Mouse (Mus musculus): ENCODE data around the gene Gprc5c. TPM values are rescaled to one million over a fixed set of nuclear protein-coding genes. Genes with fewer than 3 reads are reported as not detected.

Gprc5c gene
- polyA plus RNA-seq, 1 experiment from 2014 or later: 14.5 TPM

- H3K4me3 ChIP-seq (ENCODE audit: low read length): no peak overlapping the region
- H3K27me3 ChIP-seq (ENCODE audit: control insufficient read depth, insufficient read depth, low read length): no peaks in the 10 kb centered on the region
- no peak for ATAC-seq (replicated peaks; ENCODE audit: extremely low read depth, insufficient read depth, low FRiP score)
- H3K9ac ChIP-seq (ENCODE audit: low read length): no peak overlapping the region
- no peaks in the 10 kb centered on the region for H3K36me3 ChIP-seq (ENCODE audit: control insufficient read depth, insufficient read depth)
- no peak overlapping the region for H3K4me2 ChIP-seq (ENCODE audit: low read depth, low read length)
- 0 out of 2 replicates have a peak, but pooled peaks cover 2% of the 10 kb centered on the region for H3K4me1 ChIP-seq (ENCODE audit: control insufficient read depth, insufficient read depth, low read length)
- no peak overlapping the region for H3K27ac ChIP-seq (ENCODE audit: low read length)
- H3K9me3 ChIP-seq (replicated peaks; ENCODE audit: control insufficient read depth, low read length): no peaks in the 10 kb centered on the region
Observed at GRCm38 (mm10) chr11:114880185-114880584, 29.2 kb downstream of the Gprc5c start.

GRCm38 (mm10) chr11:114880589-114880988 is 29.6 kb downstream of the Gprc5c start:
- Histone ChIP-seq H3K9ac (ENCODE audit: low read length) (no peak overlapping the region), H3K4me3 (ENCODE audit: low read length) (no peak overlapping the region), H3K9me3 (replicated peaks; ENCODE audit: control insufficient read depth, low read length) (no peaks in the 10 kb centered on the region), H3K27ac (ENCODE audit: low read length) (no peak overlapping the region), H3K36me3 (ENCODE audit: control insufficient read depth, insufficient read depth) (no peaks in the 10 kb centered on the region), H3K27me3 (ENCODE audit: control insufficient read depth, insufficient read depth, low read length) (no peaks in the 10 kb centered on the region), H3K4me2 (ENCODE audit: low read depth, low read length) (no peak overlapping the region), H3K4me1 (ENCODE audit: control insufficient read depth, insufficient read depth, low read length) (0 out of 2 replicates have a peak, but pooled peaks cover 2% of the 10 kb centered on the region)
- 0% methylated on average over 1 of the region's 1 CpGs for WGBS
- no peak for ATAC-seq (replicated peaks; ENCODE audit: extremely low read depth, insufficient read depth, low FRiP score)

GRCm38 (mm10) chr11:114883251-114883789 is 32.4 kb downstream of the Gprc5c start:
- no peaks in the 10 kb centered on the region for H3K27me3 ChIP-seq (ENCODE audit: control insufficient read depth, insufficient read depth, low read length)
- 0 out of 2 replicates have a peak, but pooled peaks cover 2% of the 10 kb centered on the region for H3K4me1 ChIP-seq (ENCODE audit: control insufficient read depth, insufficient read depth, low read length)
- H3K27ac ChIP-seq (ENCODE audit: low read length): no peak overlapping the region
- H3K36me3 ChIP-seq (ENCODE audit: control insufficient read depth, insufficient read depth): no peaks in the 10 kb centered on the region
- H3K4me2 ChIP-seq (ENCODE audit: low read depth, low read length): no peak overlapping the region
- H3K9me3 ChIP-seq (replicated peaks; ENCODE audit: control insufficient read depth, low read length): no peaks in the 10 kb centered on the region
- no peak overlapping the region for H3K9ac ChIP-seq (ENCODE audit: low read length)
- no peak overlapping the region for H3K4me3 ChIP-seq (ENCODE audit: low read length)
- ATAC-seq (replicated peaks; ENCODE audit: extremely low read depth, insufficient read depth, low FRiP score): no peak
- 84% methylated on average over 4 of the region's 4 CpGs for WGBS

- WGBS: 66% methylated on average over 4 of the region's 4 CpGs
- Histone ChIP-seq H3K27me3 (ENCODE audit: control insufficient read depth, insufficient read depth, low read length) (no peaks in the 10 kb centered on the region), H3K4me3 (ENCODE audit: low read length) (no peak overlapping the region), H3K9ac (ENCODE audit: low read length) (no peak overlapping the region), H3K27ac (ENCODE audit: low read length) (no peak overlapping the region; the same call in 1 of the 2 replicates), H3K4me2 (ENCODE audit: low read depth, low read length) (no peak overlapping the region), H3K36me3 (ENCODE audit: control insufficient read depth, insufficient read depth) (no peaks in the 10 kb centered on the region), H3K9me3 (replicated peaks; ENCODE audit: control insufficient read depth, low read length) (no peaks in the 10 kb centered on the region), H3K4me1 (ENCODE audit: control insufficient read depth, insufficient read depth, low read length) (0 out of 2 replicates have a peak, but pooled peaks cover 2% of the 10 kb centered on the region)
- peak; percentile 49; the same call in 1 of the 2 replicates for ATAC-seq (replicated peaks; ENCODE audit: extremely low read depth, insufficient read depth, low FRiP score)
Observed at GRCm38 (mm10) chr11:114884380-114885100, 33.6 kb downstream of the Gprc5c start.

GRCm38 (mm10) chr11:114889991-114890518 is 39.1 kb downstream of the Gprc5c start, which contains the start of gene Cd300a:
Cd300a (plus strand) TSS chr11:114890041.
- Histone ChIP-seq H3K4me1 (ENCODE audit: control insufficient read depth, insufficient read depth, low read length) (no peaks in the 10 kb centered on the region), H3K27me3 (ENCODE audit: control insufficient read depth, insufficient read depth, low read length) (no peaks in the 10 kb centered on the region), H3K27ac (ENCODE audit: low read length) (no peak within 1 kb of the TSS), H3K36me3 (ENCODE audit: control insufficient read depth, insufficient read depth) (no peaks in the 10 kb centered on the region), H3K9ac (ENCODE audit: low read length) (no peak within 1 kb of the TSS), H3K4me2 (ENCODE audit: low read depth, low read length) (no peak within 1 kb of the TSS; the same call in 1 of the 2 replicates), H3K9me3 (replicated peaks; ENCODE audit: control insufficient read depth, low read length) (no peaks in the 10 kb centered on the region), H3K4me3 (ENCODE audit: low read length) (no peak within 1 kb of the TSS)
- WGBS: 58% methylated on average over 18 of the region's 18 CpGs
- no peak for ATAC-seq (replicated peaks; ENCODE audit: extremely low read depth, insufficient read depth, low FRiP score)

GRCm38 (mm10) chr11:114890542-114890941 is 39.6 kb downstream of the Gprc5c start:
- no peaks in the 10 kb centered on the region for H3K4me1 ChIP-seq (ENCODE audit: control insufficient read depth, insufficient read depth, low read length)
- H3K36me3 ChIP-seq (ENCODE audit: control insufficient read depth, insufficient read depth): no peaks in the 10 kb centered on the region
- H3K27ac ChIP-seq (ENCODE audit: low read length): no peak overlapping the region
- H3K4me2 ChIP-seq (ENCODE audit: low read depth, low read length): no peak overlapping the region
- no peak for ATAC-seq (replicated peaks; ENCODE audit: extremely low read depth, insufficient read depth, low FRiP score)
- WGBS: 47% methylated on average over 5 of the region's 5 CpGs
- H3K27me3 ChIP-seq (ENCODE audit: control insufficient read depth, insufficient read depth, low read length): no peaks in the 10 kb centered on the region
- H3K9ac ChIP-seq (ENCODE audit: low read length): no peak overlapping the region
- H3K4me3 ChIP-seq (ENCODE audit: low read length): no peak overlapping the region
- no peaks in the 10 kb centered on the region for H3K9me3 ChIP-seq (replicated peaks; ENCODE audit: control insufficient read depth, low read length)

- H3K4me2 ChIP-seq (ENCODE audit: low read depth, low read length): no peak overlapping the region
- ATAC-seq (replicated peaks; ENCODE audit: extremely low read depth, insufficient read depth, low FRiP score): no peak
- H3K9ac ChIP-seq (ENCODE audit: low read length): no peak overlapping the region
Observed at GRCm38 (mm10) chr11:114896085-114896484, 45.1 kb downstream of the Gprc5c start.

GRCm38 (mm10) chr11:114898026-114898425 is 47.1 kb downstream of the Gprc5c start:
- no peak overlapping the region for H3K9ac ChIP-seq (ENCODE audit: low read length)
- no peak for ATAC-seq (replicated peaks; ENCODE audit: extremely low read depth, insufficient read depth, low FRiP score)
- H3K27ac ChIP-seq (ENCODE audit: low read length): no peak overlapping the region
- 43% methylated on average over 1 of the region's 1 CpGs for WGBS
- no peaks in the 10 kb centered on the region for H3K9me3 ChIP-seq (replicated peaks; ENCODE audit: control insufficient read depth, low read length)
- H3K4me1 ChIP-seq (ENCODE audit: control insufficient read depth, insufficient read depth, low read length): no peaks in the 10 kb centered on the region
- no peaks in the 10 kb centered on the region for H3K27me3 ChIP-seq (ENCODE audit: control insufficient read depth, insufficient read depth, low read length)
- H3K36me3 ChIP-seq (ENCODE audit: control insufficient read depth, insufficient read depth): no peaks in the 10 kb centered on the region
- no peak overlapping the region for H3K4me2 ChIP-seq (ENCODE audit: low read depth, low read length)
- H3K4me3 ChIP-seq (ENCODE audit: low read length): no peak overlapping the region

More at GRCm38 (mm10) chr11:114896085-114896484, 45.1 kb downstream of the Gprc5c start:
- Histone ChIP-seq H3K4me3 (ENCODE audit: low read length) (no peak overlapping the region), H3K9me3 (replicated peaks; ENCODE audit: control insufficient read depth, low read length) (no peaks in the 10 kb centered on the region), H3K27me3 (ENCODE audit: control insufficient read depth, insufficient read depth, low read length) (no peaks in the 10 kb centered on the region), H3K4me1 (ENCODE audit: control insufficient read depth, insufficient read depth, low read length) (no peaks in the 10 kb centered on the region), H3K27ac (ENCODE audit: low read length) (no peak overlapping the region), H3K36me3 (ENCODE audit: control insufficient read depth, insufficient read depth) (no peaks in the 10 kb centered on the region)
- 68% methylated on average over 3 of the region's 3 CpGs for WGBS

GRCm38 (mm10) chr11:114903224-114903623 is 52.3 kb downstream of the Gprc5c start:
- no peak overlapping the region for H3K4me2 ChIP-seq (ENCODE audit: low read depth, low read length)
- no peaks in the 10 kb centered on the region for H3K4me1 ChIP-seq (ENCODE audit: control insufficient read depth, insufficient read depth, low read length)
- H3K36me3 ChIP-seq (ENCODE audit: control insufficient read depth, insufficient read depth): no peaks in the 10 kb centered on the region
- no peak for ATAC-seq (replicated peaks; ENCODE audit: extremely low read depth, insufficient read depth, low FRiP score)
- H3K4me3 ChIP-seq (ENCODE audit: low read length): no peak overlapping the region
- 75% methylated on average over 4 of the region's 4 CpGs for WGBS
- H3K27ac ChIP-seq (ENCODE audit: low read length): no peak overlapping the region
- H3K9ac ChIP-seq (ENCODE audit: low read length): no peak overlapping the region
- no peaks in the 10 kb centered on the region for H3K27me3 ChIP-seq (ENCODE audit: control insufficient read depth, insufficient read depth, low read length)
- no peaks in the 10 kb centered on the region for H3K9me3 ChIP-seq (replicated peaks; ENCODE audit: control insufficient read depth, low read length)

Measured in heart, embryonic 16.5 days (tissue).